Mouse (Mus musculus): ENCODE results near the gene Ndufa12.

DNA sequence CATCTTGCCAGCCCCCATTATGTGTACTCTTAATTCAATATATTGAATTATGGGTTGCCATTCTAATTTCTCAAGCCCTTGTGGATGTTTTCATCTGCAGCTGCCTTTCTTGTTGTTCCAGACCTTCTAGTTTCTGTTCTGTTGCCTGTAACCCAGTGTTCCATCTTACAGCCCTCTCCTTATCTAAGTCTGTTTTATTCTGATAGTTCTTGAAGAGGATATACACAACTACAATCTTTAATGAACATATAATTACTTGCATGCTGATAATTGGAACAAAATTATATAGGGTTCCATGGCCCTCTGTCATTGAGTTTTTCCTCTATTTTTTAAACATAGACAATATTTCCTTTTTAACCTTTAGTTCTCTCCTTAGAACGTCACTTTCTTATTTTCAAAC, 62.0 kb downstream of the Ndufa12 start:
- TF ChIP-seq GATA1 (IDR thresholded peaks at IDR 0.05; ENCODE audit: low read length) (no peak), TAL1 (IDR thresholded peaks at IDR 0.05; ENCODE audit: low read length) (no peak)
